Mouse (Mus musculus) left cerebral cortex, adult 9 months (tissue): ENCODE results near the gene Bend5.
A peak's percentile ranks its signal among the peaks of the same experiment; 100 is the strongest.

Source experiments
- DNase-seq, 2 experiments: peaks; one replicate each; pipeline ENCODE4 v3.0.0; 2022; ENCODE audit warnings: low spot score in 2 of 2

Gene Bend5

GRCm38 (mm10) chr4:111414818-111415488 is at the start of gene Bend5:
Gene Bend5 (plus strand): TSS chr4:111415006.
- DNase-seq = peak in 1 of 2 experiments; percentile 71

GRCm38 (mm10) chr4:111367771-111368170 is 47.0 kb upstream of the Bend5 start:
- no peak for DNase-seq

- no peak for DNase-seq
Observed at GRCm38 (mm10) chr4:111377159-111377558, 37.6 kb upstream of the Bend5 start.

GRCm38 (mm10) chr4:111378071-111378470 is 36.7 kb upstream of the Bend5 start:
- no peak for DNase-seq

- DNase-seq = no peak
Observed at GRCm38 (mm10) chr4:111383101-111383500, 31.7 kb upstream of the Bend5 start.

- DNase-seq = no peak
Observed at GRCm38 (mm10) chr4:111390736-111391135, 24.1 kb upstream of the Bend5 start.

- no peak for DNase-seq
Observed at GRCm38 (mm10) chr4:111399784-111400183, 15.0 kb upstream of the Bend5 start.

- DNase-seq = no peak
Observed at GRCm38 (mm10) chr4:111400676-111401075, 14.1 kb upstream of the Bend5 start.

GRCm38 (mm10) chr4:111403243-111403642 is 11.6 kb upstream of the Bend5 start:
- no peak for DNase-seq

GRCm38 (mm10) chr4:111410731-111411130 is 4.1 kb upstream of the Bend5 start:
- no peak for DNase-seq

- DNase-seq = no peak
Observed at GRCm38 (mm10) chr4:111414399-111414798, 407 bp upstream of the Bend5 start.

GRCm38 (mm10) chr4:111416126-111416525 is 1.3 kb downstream of the Bend5 start:
- no peak for DNase-seq

GRCm38 (mm10) chr4:111416551-111416950 is 1.7 kb downstream of the Bend5 start:
- no peak for DNase-seq

- DNase-seq = no peak
Observed at GRCm38 (mm10) chr4:111417716-111418115, 2.9 kb downstream of the Bend5 start.

- no peak for DNase-seq
Observed at GRCm38 (mm10) chr4:111419476-111419875, 4.7 kb downstream of the Bend5 start.

- no peak for DNase-seq
Observed at GRCm38 (mm10) chr4:111420031-111420430, 5.2 kb downstream of the Bend5 start.

- no peak for DNase-seq
Observed at GRCm38 (mm10) chr4:111420955-111421354, 6.1 kb downstream of the Bend5 start.

GRCm38 (mm10) chr4:111421785-111422184 is 7.0 kb downstream of the Bend5 start:
- no peak for DNase-seq

- DNase-seq = no peak
Observed at GRCm38 (mm10) chr4:111424371-111424950, 9.7 kb downstream of the Bend5 start.

GRCm38 (mm10) chr4:111425170-111425569 is 10.4 kb downstream of the Bend5 start:
- DNase-seq = no peak

GRCm38 (mm10) chr4:111431186-111431585 is 16.4 kb downstream of the Bend5 start:
- no peak for DNase-seq

GRCm38 (mm10) chr4:111432013-111432412 is 17.2 kb downstream of the Bend5 start:
- DNase-seq = no peak

- DNase-seq = peak in 1 of 2 experiments; percentile 34
Observed at GRCm38 (mm10) chr4:111432417-111432816, 17.6 kb downstream of the Bend5 start.

GRCm38 (mm10) chr4:111441709-111442108 is 26.9 kb downstream of the Bend5 start:
- DNase-seq = no peak
